Mouse (Mus musculus) WW6 (cell line): ENCODE data around the gene Meiob.

Experiments used
- DNase-seq: peaks from one replicate; pipeline ENCODE4 v3.0.0-alpha.2; 2013; ENCODE audit warnings: low read depth, low spot score

The Meiob gene

DNA sequence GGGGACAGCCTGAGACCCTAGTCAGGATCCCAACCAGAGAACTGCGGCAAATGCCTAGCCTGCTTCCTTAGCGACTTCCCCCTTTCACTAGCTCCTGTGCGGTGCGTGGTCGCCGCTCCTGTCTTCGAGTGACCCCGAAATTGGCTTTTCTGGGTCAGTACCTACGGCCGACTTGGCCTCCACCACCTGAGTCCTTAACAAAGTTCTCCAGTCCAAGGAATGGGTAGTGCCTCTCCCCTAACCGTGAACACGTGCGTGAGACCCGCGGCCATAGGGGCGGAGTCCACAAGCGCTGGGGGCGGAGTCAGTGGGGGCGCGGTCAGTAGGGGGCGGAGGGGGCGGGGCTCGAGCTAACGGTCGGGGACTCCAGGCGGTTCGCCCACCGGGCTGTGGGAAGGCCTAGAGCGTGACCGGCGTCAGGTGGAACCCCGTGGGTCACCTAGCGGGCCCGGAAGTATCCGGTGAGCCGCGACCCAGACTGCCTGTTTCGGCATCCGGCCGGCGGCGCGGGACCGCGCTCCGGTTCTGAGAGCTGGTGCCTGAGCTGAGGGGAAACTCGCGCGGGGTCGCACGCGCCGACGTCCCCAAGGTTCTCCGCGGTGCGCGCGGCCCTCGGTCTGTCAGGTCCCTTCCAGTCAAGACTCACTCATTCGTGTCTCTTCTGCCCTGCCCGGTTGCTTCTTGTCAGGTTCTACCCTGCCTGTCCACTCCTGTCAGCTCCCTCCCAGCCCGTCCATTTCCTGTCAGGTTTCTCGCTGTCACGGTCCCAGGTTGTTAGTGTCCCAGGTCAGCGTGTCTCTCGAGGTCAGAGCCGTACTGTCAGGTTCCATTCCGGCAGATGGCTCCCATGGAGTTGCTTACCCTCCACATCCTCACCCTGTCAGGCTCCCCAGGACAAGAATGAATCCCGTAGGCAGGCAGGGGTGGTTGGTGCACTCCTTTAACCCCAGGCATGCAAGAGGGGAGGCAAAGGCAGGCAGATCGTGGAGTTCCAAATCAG lies at the start of gene Meiob:
Gene Meiob, plus strand, starts transcription at position 338 of the 1,000 bp plus-strand sequence.
- peak; percentile 62 for DNase-seq

GRCm38 (mm10) chr17:24757394-24757793 lies 46.7 kb upstream of the Meiob start:
- no peak for DNase-seq

DNA sequence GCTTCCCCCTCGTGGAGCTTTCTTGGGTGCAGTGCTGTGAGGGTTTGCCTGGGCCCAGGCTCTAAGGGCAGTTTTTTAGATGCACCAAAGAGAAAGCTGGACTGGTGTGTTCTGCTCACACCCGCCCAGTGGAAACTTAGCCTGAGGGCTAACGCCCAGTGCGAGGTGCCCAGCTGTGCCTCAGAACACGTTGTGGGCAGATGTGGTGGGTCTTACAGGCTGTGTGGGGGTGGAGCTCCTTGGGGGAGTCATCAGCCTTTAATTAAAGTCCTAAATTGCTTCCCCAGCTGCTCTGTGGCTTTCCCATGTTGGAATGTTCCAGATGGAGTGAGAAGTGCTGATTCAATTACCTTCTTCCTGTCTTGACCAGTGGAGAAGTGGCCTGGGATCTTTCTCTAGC lies 43.0 kb upstream of the Meiob start:
- no peak for DNase-seq

DNA sequence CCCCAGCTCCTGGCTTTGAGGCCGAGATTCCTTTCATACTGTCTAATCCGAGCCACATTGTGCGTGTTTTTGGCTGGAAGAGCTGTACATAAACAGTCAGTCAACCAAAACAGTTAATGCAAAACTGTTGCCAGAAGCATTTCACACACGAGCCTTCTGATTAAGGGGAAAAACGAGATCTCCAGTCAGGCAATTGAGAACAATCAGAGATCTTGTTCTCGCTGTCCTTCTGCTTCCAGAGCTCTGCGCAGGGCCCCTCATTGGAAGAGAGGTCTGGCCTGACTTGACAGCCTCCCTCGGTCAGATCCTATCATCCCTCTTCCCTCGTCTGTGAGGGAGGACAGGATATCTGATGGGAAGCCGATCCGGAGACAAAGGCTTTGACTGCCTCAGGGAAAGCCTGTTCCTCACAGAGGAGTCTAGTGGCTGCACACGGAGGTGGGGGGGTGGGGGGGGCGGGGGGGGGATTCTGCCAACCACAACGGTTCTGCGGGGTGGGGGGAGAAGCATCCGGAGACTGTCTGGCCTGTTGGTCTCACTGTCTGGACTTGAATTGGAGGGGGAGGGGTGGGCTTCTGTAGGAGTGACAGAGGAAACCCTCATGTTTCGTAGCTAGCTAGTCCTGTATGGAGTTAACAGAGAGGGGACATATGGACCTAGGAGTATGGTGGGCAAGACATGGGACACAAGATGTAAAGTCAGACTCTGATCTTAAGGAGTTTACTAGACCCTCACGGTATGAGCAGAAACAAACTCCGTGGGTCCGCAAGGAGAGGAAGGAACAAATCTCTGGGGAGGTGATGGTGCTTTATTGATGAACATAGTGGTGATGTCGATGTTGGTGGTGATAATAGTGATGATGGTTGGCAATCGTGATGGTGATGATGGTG lies 38.8 kb upstream of the Meiob start:
- no peak for DNase-seq

DNA sequence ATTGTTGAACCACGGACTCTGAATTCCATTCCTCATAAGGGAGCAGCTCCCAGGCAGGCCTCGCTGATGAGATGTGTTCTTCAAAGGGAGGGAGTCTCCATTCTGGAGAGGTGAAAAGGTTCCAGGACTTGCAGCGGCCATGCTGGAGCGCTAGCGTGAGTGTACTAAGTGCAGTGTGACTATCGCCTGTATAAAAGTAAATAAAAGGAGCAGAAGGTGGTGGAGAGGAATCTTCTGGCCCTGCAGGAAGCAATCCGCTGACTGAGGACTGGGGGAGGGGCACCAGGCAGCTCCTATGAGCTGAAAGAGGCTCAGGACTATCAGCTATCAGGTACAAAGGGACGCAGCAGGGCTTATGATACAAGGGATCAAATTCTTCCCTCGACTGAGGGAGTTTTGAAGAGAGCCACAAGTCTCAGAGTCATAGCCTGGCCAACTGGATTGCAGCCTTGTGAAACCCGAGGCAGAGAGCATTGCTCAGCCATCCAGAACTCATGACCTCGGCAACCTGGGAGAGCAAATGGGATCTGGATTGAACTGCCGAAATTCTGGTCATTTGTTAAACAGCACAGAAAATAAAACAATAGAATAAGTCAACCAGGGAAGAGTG lies 37.7 kb upstream of the Meiob start:
- DNase-seq, result no peak

DNA sequence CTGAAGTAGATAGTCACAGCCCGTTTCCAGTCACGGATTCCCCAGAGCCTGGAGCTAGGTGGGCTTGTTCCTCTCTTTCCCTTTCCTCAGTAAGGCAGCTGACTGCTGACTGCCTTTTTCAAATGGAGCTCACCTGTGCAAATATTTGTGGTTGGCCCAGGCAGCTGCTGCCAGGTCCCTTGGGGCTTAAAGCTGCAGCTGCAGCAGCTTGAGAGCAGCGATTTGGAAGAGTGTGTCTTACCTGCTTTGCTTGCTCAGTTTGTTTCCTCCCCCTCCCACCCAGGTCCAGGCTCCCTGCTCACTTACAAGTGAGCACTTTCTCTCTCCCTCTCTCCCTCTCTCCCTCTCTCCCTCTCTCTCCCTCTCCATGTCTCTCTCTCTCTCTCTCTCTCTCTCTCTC lies 34.9 kb upstream of the Meiob start:
- DNase-seq, result no peak

DNA sequence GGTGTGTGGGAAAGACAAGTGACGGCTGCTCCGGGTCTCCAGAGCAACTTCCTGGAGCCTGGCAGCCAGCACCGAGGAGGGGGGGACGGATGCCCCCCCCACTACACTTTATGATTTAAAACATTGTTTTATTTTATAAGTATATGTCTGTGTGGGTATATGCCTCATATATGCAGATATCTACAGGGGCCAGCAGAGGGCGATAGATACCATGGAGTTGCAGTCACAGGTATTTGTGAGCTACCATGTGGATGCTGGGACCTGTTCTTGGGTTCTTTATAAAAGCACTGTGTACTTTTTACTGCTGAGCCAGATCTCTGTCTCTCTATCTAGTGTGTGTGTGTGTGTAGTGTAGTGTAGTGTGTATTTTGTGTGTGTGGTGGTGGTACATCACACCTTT lies 30.8 kb upstream of the Meiob start:
- no peak for DNase-seq

- no peak for DNase-seq
Measured at GRCm38 (mm10) chr17:24775173-24775572, 28.9 kb upstream of the Meiob start.

- no peak for DNase-seq
Measured at GRCm38 (mm10) chr17:24777073-24777472, 27.0 kb upstream of the Meiob start.

DNA sequence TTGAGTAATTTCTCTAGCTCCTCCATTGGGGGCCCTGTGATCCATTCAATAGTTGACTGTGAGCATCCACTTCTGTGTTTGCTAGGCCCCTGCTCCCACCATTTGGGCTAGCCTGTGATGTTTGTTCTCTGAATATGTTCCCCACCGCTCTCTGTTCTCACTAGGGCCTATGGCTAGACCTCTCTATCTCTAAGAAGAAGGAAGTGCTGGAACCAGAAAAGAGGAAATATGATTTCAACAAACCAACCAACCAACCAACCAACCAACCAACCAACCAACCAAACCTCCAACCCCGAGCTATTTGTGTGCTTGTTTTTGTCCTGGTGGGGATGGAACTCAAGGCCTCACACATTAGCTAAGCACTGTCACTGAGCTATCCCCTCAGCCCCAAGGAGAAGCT lies 23.3 kb upstream of the Meiob start:
- DNase-seq, result no peak

GRCm38 (mm10) chr17:24792190-24792589 lies 11.9 kb upstream of the Meiob start:
- DNase-seq, result no peak

GRCm38 (mm10) chr17:24794791-24795190 lies 9.3 kb upstream of the Meiob start:
- no peak for DNase-seq

DNA sequence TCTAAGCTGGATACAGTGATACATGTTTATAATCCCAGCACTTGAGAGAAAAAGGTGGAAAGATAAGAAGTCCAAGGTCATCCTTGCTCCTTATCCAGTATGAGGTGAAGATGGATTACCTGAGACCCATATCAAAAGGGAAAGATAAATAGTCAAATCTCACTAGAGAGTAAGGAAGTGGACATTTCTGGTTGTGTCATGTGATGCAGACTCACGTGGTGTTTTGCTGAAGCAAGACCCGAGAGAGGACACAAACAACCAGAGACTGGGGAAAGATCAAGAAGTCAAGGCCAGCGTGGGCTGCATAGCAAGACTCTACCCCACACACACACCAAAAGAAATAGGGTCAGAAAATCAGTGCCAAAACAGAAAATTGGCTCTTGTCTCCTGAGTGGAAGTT lies 7.1 kb upstream of the Meiob start:
- no peak for DNase-seq

GRCm38 (mm10) chr17:24798229-24798628 lies 5.9 kb upstream of the Meiob start:
- no peak for DNase-seq

- DNase-seq, result no peak
Measured at GRCm38 (mm10) chr17:24799476-24799875, 4.6 kb upstream of the Meiob start.

DNA sequence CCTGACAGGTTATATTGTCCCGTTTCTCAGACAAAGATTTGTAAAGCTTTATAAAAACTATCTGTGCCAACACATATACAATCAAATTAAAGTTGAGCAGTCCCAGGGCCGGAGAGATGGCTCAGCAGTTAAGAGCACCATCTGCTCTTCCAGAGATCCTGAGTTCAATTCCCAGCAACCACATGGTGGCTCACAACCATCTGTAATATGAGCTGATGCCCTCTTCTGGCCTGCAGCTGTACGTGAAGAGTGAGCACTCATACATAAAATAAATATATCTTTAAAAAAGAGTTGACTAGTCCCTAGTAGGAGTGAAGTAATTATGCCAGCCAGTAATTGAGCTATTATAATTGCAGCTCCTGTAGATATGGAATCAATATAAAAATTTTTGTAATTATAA lies 3.6 kb upstream of the Meiob start:
- DNase-seq, result no peak

- DNase-seq, result no peak
Measured at GRCm38 (mm10) chr17:24811211-24811610, 7.1 kb downstream of the Meiob start.

- DNase-seq, result no peak
Measured at GRCm38 (mm10) chr17:24812215-24812614, 8.1 kb downstream of the Meiob start.

DNA sequence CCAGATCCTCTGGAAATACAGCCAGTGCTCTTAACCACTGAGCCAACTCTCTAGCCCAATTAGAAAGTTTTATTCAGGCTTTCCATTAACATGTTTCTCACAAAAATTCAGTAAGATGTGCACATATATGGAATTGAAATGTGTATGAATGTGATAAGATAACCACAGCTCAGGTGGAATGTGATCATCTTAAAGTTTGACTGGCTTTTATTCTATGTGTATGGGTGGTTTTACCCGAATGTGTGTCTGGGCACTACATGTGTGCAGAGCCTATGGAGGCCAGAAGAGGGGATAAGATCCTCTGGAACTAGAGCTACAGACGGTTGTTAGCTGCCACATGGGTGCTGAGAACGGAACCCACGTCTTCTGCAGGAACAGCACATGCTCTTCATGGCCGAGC lies 11.2 kb downstream of the Meiob start:
- no peak for DNase-seq

- DNase-seq, result no peak
Measured at GRCm38 (mm10) chr17:24817503-24817902, 13.4 kb downstream of the Meiob start.

DNA sequence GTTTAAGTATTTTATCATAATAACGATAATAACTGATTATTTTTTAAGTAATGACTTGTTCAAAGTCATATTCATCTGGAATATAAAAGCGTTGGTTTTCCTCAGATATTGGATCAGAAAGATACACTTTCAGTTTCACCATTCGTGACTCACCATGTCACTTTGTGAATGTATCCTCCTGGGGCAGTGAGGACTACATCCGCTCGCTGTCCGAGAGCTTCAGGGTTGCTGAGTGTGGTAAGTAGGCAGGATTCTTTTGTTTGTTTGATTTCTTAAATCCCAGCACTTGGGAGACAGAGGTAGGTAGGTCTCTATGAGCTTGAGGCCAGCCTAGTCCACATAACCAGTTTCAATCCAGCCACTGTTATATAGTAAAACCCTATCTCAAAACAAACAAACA lies 14.1 kb downstream of the Meiob start:
- DNase-seq, result no peak

- DNase-seq, result no peak
Measured at GRCm38 (mm10) chr17:24819469-24819868, 15.4 kb downstream of the Meiob start.
